ENCODE assay signal across 8 mouse cellular contexts in genomic region chr3:145648097-145648931, GRCm38 (mm10). TPM values are rescaled to one million over a fixed set of nuclear protein-coding genes. Genes with fewer than 3 reads are reported as not detected.
DNase-seq lines count a peak whose midpoint lies in the region; ATAC-seq lines count a peak whose summit lies in the region.

No protein-coding gene starts in this region.

- peaks cover 2% of the 10 kb centered on the region; the same call in 1 of the 2 replicates for H3K36me3 ChIP-seq in liver, embryonic 11.5 days (ENCODE audit: control insufficient read depth, insufficient read depth, low read length)
- no peaks in the 10 kb centered on the region for H3K36me3 ChIP-seq in neural tube, embryonic 12.5 days

- no peak overlapping the region for H3K27ac ChIP-seq in liver, embryonic 11.5 days (ENCODE audit: low read depth, low read length)
- H3K27ac ChIP-seq in neural tube, embryonic 12.5 days = no peak overlapping the region

- peak; percentile 37 for DNase-seq in gastrocnemius, postnatal 10 days
- no peak for DNase-seq in gastrocnemius, postnatal 25 days
- peak; percentile 76 for DNase-seq in embryo, embryonic 10 days (ENCODE audit: low spot score)
- DNase-seq in heart, postnatal 10 days = peak; percentile 55 to 67
- no peak for DNase-seq in liver, embryonic 11.5 days (ENCODE audit: low spot score)
- DNase-seq in thymus, postnatal 10 days (ENCODE audit: low spot score in 2 of 2) = no peak
- no peak for DNase-seq in urinary bladder, postnatal 36 days (ENCODE audit: low spot score in 2 of 2)

- H3K9me3 ChIP-seq in liver, embryonic 11.5 days (ENCODE audit: control insufficient read depth, low read length) = no peaks in the 10 kb centered on the region
- no peaks in the 10 kb centered on the region for H3K9me3 ChIP-seq in neural tube, embryonic 12.5 days

- WGBS in liver, embryonic 11.5 days = 33% methylated on average over 26 of the region's 26 CpGs
- WGBS in neural tube, embryonic 12.5 days = 19% methylated on average over 26 of the region's 26 CpGs

- peak overlapping the region; percentile 59; the same call in 1 of the 2 replicates for H3K9ac ChIP-seq in liver, embryonic 11.5 days (ENCODE audit: low read depth, low read length)
- no peak overlapping the region; the same call in 1 of the 2 replicates for H3K9ac ChIP-seq in neural tube, embryonic 12.5 days

- peak overlapping the region; percentile 57 for H3K4me3 ChIP-seq in liver, embryonic 11.5 days (ENCODE audit: low read depth, low read length)
- peak overlapping the region; percentile 48 for H3K4me3 ChIP-seq in neural tube, embryonic 12.5 days

- peak overlapping the region; percentile 82 for H3K4me2 ChIP-seq in liver, embryonic 11.5 days
- peak overlapping the region; percentile 88 for H3K4me2 ChIP-seq in neural tube, embryonic 12.5 days (replicated peaks)

- no peak for ATAC-seq in liver, embryonic 11.5 days (replicated peaks; ENCODE audit: low FRiP score)
- ATAC-seq in neural tube, embryonic 12.5 days (ENCODE audit: low FRiP score, low read depth) = no peak

- H3K4me1 ChIP-seq in liver, embryonic 11.5 days (replicated peaks; ENCODE audit: control insufficient read depth, insufficient read depth, low read length) = peaks cover 14% of the 10 kb centered on the region
- H3K4me1 ChIP-seq in neural tube, embryonic 12.5 days = peaks cover 47% of the 10 kb centered on the region

- intact Hi-C loops in heart, postnatal 10 days (cut with DNase I) = loop anchor here (2.0 to 5.0 kb wide), 5 partner anchors 56 to 274 kb away; partner anchors contain the start of gene Bcl10

- peaks cover 57% of the 10 kb centered on the region for H3K27me3 ChIP-seq in liver, embryonic 11.5 days (replicated peaks; ENCODE audit: control insufficient read depth, insufficient read depth, low read length)
- peaks cover 14% of the 10 kb centered on the region; the same call in 1 of the 2 replicates for H3K27me3 ChIP-seq in neural tube, embryonic 12.5 days (replicated peaks)

RNA-seq across cellular contexts. Expression of gene Ccn1, which starts 1.5 kb away (rescaled TPM):
- total RNA-seq in gastrocnemius, postnatal 10 days (2021) = 10 to 100 TPM; 27.6 to 37.1 TPM
- 10 to 100 TPM; 18.2 to 21.4 TPM for total RNA-seq in gastrocnemius, postnatal 25 days (2021)
- total RNA-seq in heart, postnatal 10 days (2021) = 10 to 100 TPM; 39.4 to 45.3 TPM
- polyA plus RNA-seq in liver, embryonic 11.5 days (2014; fragmentation: Nextera tagmentation; extraction: Ambion mirVana) = 14.2 and 16.4 TPM in 2 replicates
- polyA plus RNA-seq in neural tube, embryonic 12.5 days (2016; fragmentation: Nextera tagmentation; extraction: Ambion mirVana) = 20.2 and 25.4 TPM in 2 replicates

Comparison
In these comparisons a context has a peak if more than half of its experiments do, and no peak if none do; other contexts are left out.
1. DNase-seq: peak in gastrocnemius, postnatal 10 days (single experiment), embryo, embryonic 10 days (single experiment) and heart, postnatal 10 days (2 of 2); none in gastrocnemius, postnatal 25 days (single experiment), liver, embryonic 11.5 days (single experiment), thymus, postnatal 10 days (0 of 2) and urinary bladder, postnatal 36 days (0 of 2).